Mouse (Mus musculus) heart, adult 2 months (tissue): Measurements from ENCODE around the gene Hoxc9. TPM values are rescaled to one million over a fixed set of nuclear protein-coding genes. Genes with fewer than 3 reads are reported as not detected.

Experiments
- DNase-seq, 2 experiments: peaks; one replicate each; pipeline ENCODE4 v3.0.0; 2021
- H3K27ac ChIP-seq: fragments of 200-600 bp; 2 replicates; pipeline ENCODE4 v1.8.1; 2022
- H3K27me3 ChIP-seq: fragments of 200-500 bp; 2 replicates; pipeline ENCODE4 v1.6.1; 2012; ENCODE audit warnings: mild to moderate bottlenecking, low read length, inconsistent platforms, mixed read lengths; ENCODE audit not compliant: control insufficient read depth, insufficient read depth
- H3K36me3 ChIP-seq: fragments of 200-500 bp; 2 replicates; pipeline ENCODE4 v1.6.1; 2012; ENCODE audit warnings: low read length, inconsistent platforms; ENCODE audit not compliant: control insufficient read depth, insufficient read depth
- H3K4me1 ChIP-seq: fragments of 200-500 bp; 2 replicates; pipeline ENCODE4 v1.6.1; 2011; ENCODE audit warnings: low read length; ENCODE audit not compliant: control insufficient read depth, insufficient read depth
- H3K4me3 ChIP-seq: fragments of 200-600 bp; 2 replicates; pipeline ENCODE4 v1.8.1; 2022
- H3K79me2 ChIP-seq: fragments of 200-500 bp; replicated peaks from 2 replicates; pipeline ENCODE4 v1.6.1; 2012; ENCODE audit warnings: mild to moderate bottlenecking, inconsistent platforms, low read length, moderate library complexity, mixed read lengths; ENCODE audit not compliant: control insufficient read depth, insufficient read depth
- H3K9ac ChIP-seq: fragments of 200-500 bp; 2 replicates; pipeline ENCODE4 v1.6.1; 2012; ENCODE audit warnings: low read depth, mild to moderate bottlenecking, control low read depth, inconsistent platforms, low read length, mixed read lengths
- CTCF ChIP-seq: fragments of 200-600 bp; IDR thresholded peaks from 2 replicates; pipeline ENCODE4 v1.8.1; 2022; ENCODE audit warnings: antibody characterized with exemption, mild to moderate bottlenecking, moderate library complexity
- EP300 ChIP-seq: fragments of 200-500 bp; IDR thresholded peaks from 2 replicates; pipeline ENCODE4 v1.6.1; 2011; ENCODE audit warnings: low read depth, low read length, control low read depth; ENCODE audit not compliant: insufficient read depth
- POLR2A ChIP-seq: fragments of 200-500 bp; IDR thresholded peaks from 2 replicates; pipeline ENCODE4 v1.6.1; 2011; ENCODE audit warnings: mild to moderate bottlenecking, low read depth, low read length, control low read depth; ENCODE audit not compliant: insufficient read depth
- WGBS: fragments of 180-500 bp; shearing (Covaris S2); methylation state at CpG from one replicate; pipeline ENCODE4 v1.1.7; 2018; 5-methylcytosine and 5-hydroxymethylcytosine counted together
- intact Hi-C: fragments of 180-260 bp; cut with DNase I; formaldehyde crosslinking; loops from one replicate; pipeline ENCODE4 v1.15.1; 2025
- polyA plus RNA-seq: library from polyadenylated mRNA; depleted of rRNA; stranded (reverse); fragments of >200 nt; gene quantifications from 2 replicates; pipeline ENCODE4 v1.2.3, GENCODE M21; 2012
- total RNA-seq, 2 experiments: library from RNA; stranded (reverse); gene quantifications; 2 replicates each; pipeline ENCODE4 v1.2.3; 2021

The Hoxc9 gene
- total and polyA plus RNA-seq, 3 experiments: not detected

DNA sequence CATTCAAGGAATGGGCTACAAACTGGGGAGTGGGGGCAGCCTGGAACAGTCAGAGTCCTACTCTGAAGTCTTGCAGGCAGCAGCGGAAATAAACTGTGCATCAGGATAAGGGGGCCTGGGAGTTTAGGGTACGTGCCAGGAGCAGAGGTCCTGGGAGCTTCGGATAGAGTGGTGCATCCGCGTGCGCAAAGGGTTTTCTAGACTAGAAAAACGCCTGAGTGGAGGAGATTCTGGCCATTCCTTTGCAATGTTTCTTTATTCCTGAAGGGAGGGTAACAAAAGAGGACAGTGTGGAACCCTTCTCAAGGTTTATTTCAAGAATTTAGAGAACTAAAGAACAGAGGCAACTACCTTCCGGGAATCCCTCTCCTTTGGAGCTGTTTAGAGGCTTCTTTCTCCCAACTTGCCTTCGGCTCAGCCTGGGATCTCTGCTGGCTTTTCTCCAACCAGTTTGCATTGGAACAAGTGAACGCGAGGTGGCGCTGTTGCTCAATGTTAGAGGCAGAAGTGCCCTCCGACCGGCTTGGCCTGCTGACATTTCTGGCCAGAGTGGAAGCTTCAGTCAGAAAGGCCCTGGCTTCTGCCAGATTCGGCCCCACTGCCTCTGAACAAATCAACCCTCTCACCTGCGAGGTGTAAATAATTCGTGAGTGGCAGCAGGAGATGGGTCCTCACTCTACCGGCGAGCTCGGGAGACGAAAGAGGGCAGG lies 11.0 kb downstream of the Hoxc9 start:
- WGBS: 4% methylated on average over 21 of the region's 21 CpGs
- Histone ChIP-seq H3K79me2 (no peaks in the 10 kb centered on the region), H3K4me3 (no peak overlapping the region), H3K9ac (0 out of 2 replicates have a peak overlapping the region, but pooled peaks have one; percentile 45), H3K27ac (no peak overlapping the region), H3K27me3 (peaks cover 25% of the 10 kb centered on the region), H3K4me1 (no peaks in the 10 kb centered on the region), H3K36me3 (no peaks in the 10 kb centered on the region)
- intact Hi-C loops: loop anchor here (1.0 to 10.0 kb wide), 4 partner anchors 134 to 318 kb away; no protein-coding TSS in a partner anchor
- peak; percentile 86 to 92 for DNase-seq
- TF ChIP-seq CTCF (peak; percentile 95), POLR2A (no peak), EP300 (peak; percentile 75; the same call in 1 of the 2 replicates)

DNA sequence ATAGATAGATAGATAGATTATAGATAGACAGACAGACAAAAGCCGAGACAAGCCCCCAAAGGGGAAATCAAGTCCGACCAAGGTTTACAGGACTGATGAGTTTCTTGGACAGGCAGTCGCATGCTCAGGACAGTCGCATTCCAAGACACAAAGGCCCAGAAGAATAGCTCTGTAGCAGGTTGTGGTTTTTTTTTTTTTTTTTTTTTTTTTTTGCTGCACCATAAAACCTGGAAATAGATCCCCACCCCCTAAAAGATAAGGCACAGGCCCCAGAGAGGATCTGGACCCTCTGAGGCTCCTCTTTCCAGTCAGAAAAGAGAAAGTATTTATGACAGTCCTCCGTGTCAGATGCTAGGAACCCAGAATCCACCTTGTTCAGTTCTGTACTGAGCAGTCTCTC lies 11.8 kb downstream of the Hoxc9 start:
- H3K36me3 ChIP-seq: no peaks in the 10 kb centered on the region
- WGBS: 32% methylated on average over 5 of the region's 5 CpGs
- no peak overlapping the region for H3K4me3 ChIP-seq
- peaks cover 28% of the 10 kb centered on the region for H3K27me3 ChIP-seq
- no peak overlapping the region for H3K27ac ChIP-seq
- intact Hi-C loops: loop anchor here (10.0 kb wide), 1 partner anchor 317 kb away; no protein-coding TSS in a partner anchor
- no peak for TF ChIP-seq CTCF
- TF ChIP-seq POLR2A: no peak
- no peaks in the 10 kb centered on the region for H3K79me2 ChIP-seq
- no peaks in the 10 kb centered on the region for H3K4me1 ChIP-seq
- H3K9ac ChIP-seq: no peak overlapping the region
- no peak for DNase-seq

DNA sequence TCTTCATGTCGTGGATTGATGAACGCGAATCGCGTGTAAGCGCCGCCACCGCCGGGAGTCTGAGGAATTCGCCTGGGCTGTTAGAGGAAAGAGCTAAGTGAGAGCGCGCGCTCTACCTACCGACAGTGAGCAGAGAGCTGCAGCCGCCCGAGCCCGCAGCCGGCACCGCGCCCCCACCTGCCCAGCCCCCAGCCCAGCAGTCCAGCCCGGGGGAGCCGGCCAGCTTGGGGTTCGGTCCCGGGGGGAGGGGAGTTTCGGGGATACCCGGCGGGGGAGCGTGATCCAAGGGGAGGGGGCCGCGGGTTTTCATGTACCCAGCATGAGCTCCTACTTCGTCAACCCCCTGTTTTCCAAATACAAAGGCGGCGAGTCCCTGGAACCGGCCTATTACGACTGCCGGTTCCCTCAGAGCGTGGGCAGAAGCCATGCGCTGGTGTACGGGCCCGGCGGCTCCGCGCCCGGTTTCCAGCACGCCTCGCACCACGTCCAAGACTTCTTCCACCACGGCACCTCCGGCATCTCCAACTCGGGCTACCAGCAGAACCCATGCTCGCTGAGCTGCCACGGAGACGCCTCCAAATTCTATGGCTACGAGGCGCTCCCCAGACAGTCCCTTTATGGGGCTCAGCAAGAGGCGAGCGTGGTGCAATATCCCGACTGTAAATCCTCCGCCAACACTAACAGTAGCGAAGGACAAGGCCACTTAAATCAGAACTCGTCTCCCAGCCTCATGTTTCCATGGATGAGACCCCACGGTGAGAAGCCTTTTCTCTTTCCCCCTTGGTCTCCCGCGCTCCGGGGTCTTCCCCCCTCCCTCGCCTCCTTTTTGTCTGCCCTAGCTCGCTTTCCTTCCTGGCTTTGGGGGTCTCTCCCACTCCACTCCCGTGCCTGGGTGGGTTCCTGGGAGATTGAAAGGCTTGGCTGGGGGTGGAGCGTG lies 14.5 kb downstream of the Hoxc9 start, which contains the start of gene Hoxc8:
Hoxc8 (plus strand) TSS at position 147 of the 937 bp plus-strand sequence.
- Histone ChIP-seq H3K27me3 (peaks cover 25% of the 10 kb centered on the region), H3K27ac (no peak within 1 kb of the TSS), H3K4me1 (no peaks in the 10 kb centered on the region), H3K4me3 (no peak within 1 kb of the TSS), H3K9ac (no peak within 1 kb of the TSS), H3K79me2 (no peaks in the 10 kb centered on the region), H3K36me3 (no peaks in the 10 kb centered on the region)
- TF ChIP-seq EP300: no peak
- no peak for TF ChIP-seq CTCF
- TF ChIP-seq POLR2A: no peak
- DNase-seq: no peak
- intact Hi-C loops: no loop called here
- 2% methylated on average over 69 of the region's 69 CpGs for WGBS

DNA sequence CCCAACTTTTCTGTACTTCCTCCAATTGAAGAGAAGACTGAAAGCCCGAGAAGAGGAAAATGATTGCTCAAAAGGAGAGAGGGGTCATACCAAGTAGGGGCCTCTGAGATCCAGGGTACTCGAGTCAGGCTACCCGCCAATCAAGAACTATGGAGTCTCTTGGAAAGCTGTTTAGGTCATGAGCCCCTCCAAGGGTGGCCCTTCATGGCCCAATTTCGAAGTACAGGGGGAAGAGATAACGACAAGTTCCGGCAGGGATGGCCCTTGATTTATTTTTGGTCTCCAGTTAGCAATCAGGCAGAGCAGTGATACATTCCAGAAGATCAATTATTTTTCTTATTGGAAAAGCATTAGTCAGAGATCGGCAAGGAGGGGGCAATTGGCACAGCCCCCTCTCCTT lies 15.5 kb downstream of the Hoxc9 start:
- Histone ChIP-seq H3K9ac (no peak overlapping the region), H3K27me3 (peaks cover 29% of the 10 kb centered on the region), H3K4me3 (no peak overlapping the region), H3K79me2 (no peaks in the 10 kb centered on the region), H3K36me3 (no peaks in the 10 kb centered on the region), H3K4me1 (no peaks in the 10 kb centered on the region), H3K27ac (no peak overlapping the region)
- TF ChIP-seq POLR2A: no peak
- TF ChIP-seq EP300: no peak
- TF ChIP-seq CTCF: no peak
- DNase-seq: no peak
- WGBS: 5% methylated on average over 7 of the region's 7 CpGs
- intact Hi-C loops: no loop called here

DNA sequence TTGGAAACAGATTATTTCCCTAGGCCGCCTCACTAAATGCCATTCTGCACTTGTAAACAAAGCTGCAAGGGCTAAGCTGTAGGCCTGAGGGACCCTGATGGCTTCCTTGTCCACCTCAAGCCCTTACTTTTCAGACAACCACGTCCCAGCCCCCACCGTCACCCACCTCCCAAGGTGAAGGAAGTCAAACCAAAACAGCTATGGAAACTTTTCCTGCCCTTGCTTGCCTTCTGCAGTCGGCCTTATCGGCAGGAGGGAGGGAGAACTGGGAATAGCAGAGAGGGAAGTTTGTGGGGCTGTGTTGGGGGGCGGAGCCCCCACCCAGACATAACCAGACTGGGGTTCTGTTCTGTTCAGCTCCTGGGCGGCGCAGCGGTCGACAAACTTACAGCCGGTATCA lies 16.0 kb downstream of the Hoxc9 start:
- 3% methylated on average over 11 of the region's 11 CpGs for WGBS
- Histone ChIP-seq H3K36me3 (no peaks in the 10 kb centered on the region), H3K4me3 (no peak overlapping the region), H3K9ac (no peak overlapping the region), H3K4me1 (no peaks in the 10 kb centered on the region), H3K27ac (no peak overlapping the region), H3K79me2 (no peaks in the 10 kb centered on the region), H3K27me3 (peaks cover 27% of the 10 kb centered on the region)
- intact Hi-C loops: no loop called here
- no peak for DNase-seq
- TF ChIP-seq CTCF (no peak), POLR2A (no peak), EP300 (no peak)
